Mouse (Mus musculus) cerebellum, postnatal 14 days (tissue): ENCODE data around the gene Sgtb.
A peak's percentile ranks its signal among the peaks of the same experiment; 100 is the strongest.

Experiments
- DNase-seq, 2 experiments: peaks; one replicate each; pipeline ENCODE4 v3.0.0; 2021; ENCODE audit warnings: mixed read lengths in 2 of 2

The Sgtb gene

GRCm38 (mm10) chr13:104109288-104109815 is at the start of gene Sgtb, which contains the start of gene Nln:
Gene Sgtb (plus strand): TSS chr13:104109741.
Gene Nln (minus strand): TSS chr13:104109614.
- DNase-seq = peak; percentile 91 to 95

DNA sequence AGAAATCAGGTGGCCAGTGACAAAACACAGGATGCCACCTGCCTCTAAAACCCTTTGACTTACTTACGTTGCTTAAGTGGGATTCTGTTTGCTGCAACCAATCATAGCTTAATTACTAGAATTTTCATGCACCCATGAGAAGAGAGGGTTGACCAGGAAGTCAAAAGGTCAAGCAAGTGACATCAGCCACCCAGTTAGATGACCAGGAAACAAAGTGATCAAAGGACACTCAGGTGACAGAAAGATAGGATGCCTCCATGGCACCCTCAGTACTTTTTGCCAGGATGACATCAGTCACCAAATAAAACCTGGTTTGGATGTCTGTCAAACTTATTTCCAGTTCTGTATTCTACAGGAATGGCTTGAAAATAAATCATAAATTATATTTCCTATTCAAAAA is 49.3 kb upstream of the Sgtb start:
- no peak for DNase-seq

DNA sequence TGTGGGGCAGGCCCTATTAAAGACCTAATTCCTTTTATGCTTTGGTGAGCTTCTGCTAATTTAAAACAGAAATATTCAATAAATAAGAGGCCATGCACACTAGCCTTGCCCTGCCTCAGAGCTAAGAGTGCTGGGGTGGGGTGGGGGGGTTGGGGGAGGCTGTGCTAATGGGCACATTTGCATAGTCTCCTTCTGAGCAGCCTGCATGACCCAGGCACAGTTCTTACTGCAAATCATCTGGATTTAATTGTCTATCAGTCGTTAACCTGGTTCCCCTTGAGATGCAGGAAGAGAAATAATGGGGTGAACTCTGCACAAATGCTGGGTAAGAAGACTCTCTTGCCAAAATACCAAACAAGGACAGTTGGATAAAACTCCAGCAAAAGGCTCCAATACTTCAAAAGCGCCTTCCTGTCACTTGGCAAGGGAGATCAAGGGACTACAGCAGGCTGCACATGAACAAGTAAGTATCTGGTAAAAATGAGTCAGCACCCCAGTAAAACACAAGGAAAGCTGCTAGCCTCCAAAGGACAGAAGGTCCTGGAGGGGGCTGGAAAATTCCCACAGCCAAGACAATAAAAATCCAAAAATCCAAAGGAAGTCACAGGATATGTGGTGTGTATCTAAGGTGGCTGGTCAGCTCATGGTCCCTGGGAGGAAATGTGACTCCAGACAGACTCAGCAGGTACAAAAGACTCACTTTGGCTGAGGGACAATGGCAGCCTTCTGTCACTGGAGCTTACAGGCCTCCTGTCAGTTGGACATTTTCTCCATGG is 47.4 kb upstream of the Sgtb start:
- peak; percentile 59 to 78 for DNase-seq

- peak; percentile 74 to 89 for DNase-seq
Measured at GRCm38 (mm10) chr13:104063061-104063460, 46.5 kb upstream of the Sgtb start.

DNA sequence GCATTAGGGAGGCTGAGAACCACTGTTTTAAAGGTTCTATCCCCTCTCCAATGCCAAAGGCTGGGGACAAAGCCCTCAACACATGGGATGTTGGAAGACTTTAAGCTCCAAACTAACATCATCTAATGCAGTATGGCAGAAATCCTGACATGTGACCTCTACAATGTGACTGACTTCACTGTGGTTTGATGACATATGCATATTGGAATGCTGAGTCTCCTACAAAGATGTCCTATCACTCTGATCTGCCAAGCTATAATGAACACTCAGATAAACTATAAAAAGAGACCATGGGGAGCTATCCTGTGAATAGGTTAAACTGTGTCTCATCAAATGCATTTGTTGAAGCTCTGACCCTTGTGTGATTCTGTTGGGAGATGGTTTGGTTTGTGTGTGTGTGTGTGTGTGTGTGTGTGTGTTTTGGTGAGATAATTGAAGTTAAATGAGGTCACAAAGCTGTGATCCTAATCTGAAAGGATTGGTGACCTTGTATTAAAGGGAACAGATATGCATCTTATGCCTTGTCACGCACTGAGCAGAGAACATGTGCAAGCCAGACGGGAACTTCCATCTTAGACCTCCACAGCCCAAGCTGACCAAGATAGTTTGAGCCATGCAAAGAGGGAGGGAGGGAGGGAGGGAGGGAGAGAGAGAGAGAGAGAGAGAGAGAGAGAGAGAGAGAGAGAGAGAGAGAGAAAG is 43.7 kb upstream of the Sgtb start:
- no peak for DNase-seq

GRCm38 (mm10) chr13:104069216-104069615 is 40.3 kb upstream of the Sgtb start:
- no peak for DNase-seq

DNA sequence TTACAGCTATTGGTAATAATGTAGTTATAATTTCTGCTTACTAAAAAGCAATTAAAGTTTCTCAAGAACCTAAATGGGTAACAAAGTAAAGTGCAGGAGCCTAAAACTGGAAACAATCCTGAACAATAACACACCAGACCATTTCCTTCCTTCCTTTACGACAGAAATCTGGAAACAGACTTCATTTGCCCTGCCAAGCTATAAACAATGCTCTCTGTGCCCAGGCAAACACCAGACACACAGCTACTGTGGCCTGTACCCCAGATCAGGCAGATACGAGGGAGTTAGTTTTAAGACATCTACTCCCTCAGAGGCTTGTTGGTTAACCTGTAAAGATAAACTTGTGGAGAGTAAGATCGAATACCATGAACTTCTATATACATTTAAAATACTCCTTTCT is 38.8 kb upstream of the Sgtb start:
- DNase-seq = no peak

- no peak for DNase-seq
Measured at GRCm38 (mm10) chr13:104072351-104072750, 37.2 kb upstream of the Sgtb start.

DNA sequence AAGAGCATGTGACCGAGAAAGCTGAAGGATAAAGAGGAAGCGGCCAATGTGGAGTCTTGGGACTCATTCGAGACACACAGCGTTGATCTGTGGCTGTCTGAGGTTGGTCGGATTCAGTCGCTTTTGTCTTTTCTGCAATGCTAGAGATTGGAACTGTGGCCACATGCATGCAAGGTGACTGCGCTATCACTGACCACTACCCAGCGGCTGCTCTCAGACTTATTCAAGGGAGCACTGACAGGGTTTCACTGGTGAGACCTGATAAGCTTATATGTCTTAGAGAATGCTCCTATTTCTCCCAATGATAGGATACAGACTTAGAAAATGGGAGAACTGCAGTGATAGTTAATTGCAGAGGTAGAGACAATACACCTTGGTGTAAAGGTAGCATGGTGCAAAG is 35.3 kb upstream of the Sgtb start:
- no peak for DNase-seq

DNA sequence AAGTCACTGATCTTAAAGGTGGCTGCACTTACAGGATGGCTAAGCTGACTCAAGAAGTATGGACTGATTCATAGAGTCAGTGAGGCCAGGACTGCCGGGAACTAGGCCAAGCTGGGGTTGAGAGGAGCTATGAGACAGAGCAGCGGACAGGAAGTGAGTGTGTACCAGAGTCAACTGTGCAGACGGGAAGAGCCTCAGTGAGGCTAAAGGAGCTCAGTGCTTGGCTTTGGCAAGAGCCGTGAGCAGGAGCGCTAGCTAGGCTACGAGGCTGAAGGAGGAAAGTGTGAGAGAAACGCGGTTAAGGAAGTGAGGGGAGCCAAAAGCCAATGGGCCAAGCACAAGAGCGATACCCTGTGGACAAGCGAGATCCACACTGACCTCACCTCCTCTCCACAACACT is 34.8 kb upstream of the Sgtb start:
- DNase-seq = peak in 1 of 2 experiments; percentile 21

GRCm38 (mm10) chr13:104076993-104077392 is 32.5 kb upstream of the Sgtb start:
- no peak for DNase-seq

DNA sequence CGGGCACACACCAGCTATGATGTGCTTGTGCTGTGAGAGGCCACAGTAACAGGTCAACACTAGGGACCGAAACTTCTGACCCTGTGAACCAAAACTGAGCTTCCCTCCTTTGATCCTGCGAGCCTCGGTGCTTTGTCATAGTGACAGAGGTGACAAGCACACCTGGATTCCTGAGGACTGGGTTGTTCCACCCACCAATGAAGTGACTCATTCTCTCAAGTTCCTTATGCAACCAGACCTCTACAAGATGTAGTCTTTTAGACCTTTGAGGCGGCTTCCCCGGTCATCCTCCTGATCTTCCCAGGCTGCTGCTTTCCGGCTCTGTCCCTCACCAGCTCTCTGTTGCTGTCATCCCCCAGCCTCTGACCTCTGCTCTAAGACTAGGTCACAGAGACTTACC is 27.0 kb upstream of the Sgtb start:
- no peak for DNase-seq

- DNase-seq = no peak
Measured at GRCm38 (mm10) chr13:104084600-104084999, 24.9 kb upstream of the Sgtb start.

DNA sequence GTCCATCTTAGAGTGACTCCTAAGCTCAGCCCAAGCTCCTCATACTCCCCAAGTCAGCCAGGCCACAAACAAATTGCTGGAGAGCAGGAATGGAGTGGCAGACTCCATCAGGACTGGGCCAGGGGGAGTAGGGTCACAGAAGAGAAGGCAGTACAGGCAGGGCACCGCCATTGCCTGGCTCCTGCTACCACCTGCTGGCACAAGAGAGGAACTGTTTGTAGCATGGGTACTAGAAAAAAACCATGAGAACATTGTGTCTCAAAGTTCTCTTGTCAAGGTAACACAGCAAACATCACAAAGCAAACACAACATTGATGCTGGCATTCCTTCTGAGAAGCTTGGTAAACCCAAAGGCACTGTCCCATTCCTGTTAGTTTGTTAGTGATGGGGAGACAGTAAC is 20.2 kb upstream of the Sgtb start:
- DNase-seq = peak; percentile 52 to 69

- DNase-seq = no peak
Measured at GRCm38 (mm10) chr13:104091734-104092133, 17.8 kb upstream of the Sgtb start.

DNA sequence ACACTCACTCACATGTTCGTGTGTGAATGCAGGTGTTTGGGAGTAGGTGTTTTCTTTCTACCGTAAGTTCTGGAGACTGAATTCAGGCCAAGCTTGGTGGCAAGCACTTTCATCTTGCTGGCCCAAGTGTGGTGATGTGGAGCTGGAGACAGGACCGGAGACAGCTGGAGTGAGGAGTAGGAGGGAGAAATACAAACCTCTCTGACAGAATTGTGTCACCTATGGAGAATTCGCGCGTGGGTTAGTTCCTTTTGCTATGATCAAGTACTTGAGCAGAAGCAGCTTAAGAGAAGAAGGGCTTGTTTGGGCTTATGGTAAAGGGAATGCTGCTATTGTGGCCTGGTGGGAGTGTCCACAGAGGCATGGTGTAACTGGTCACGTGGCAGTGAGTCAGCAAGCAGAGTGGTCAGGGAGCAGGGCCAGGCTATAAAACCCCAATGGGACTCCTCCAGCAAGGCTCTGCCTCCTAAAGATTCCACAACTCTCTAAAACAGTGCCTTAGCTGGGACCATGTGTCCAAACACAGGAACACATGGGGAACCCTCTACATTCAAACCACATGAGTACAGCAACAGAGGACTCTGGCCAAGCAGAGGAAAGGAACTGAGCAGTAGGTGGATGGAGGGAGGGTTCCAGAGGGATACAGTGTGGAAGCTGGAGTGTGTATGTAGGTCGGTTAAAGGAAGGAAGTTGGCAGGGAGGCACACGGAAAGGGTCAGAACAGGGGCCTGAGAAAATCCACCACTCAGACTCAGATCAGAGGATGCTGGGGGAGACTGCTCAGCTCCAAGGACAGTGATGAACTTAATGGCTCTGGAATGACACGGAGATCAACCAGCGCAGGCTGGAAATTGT is 14.8 kb upstream of the Sgtb start:
- no peak for DNase-seq

DNA sequence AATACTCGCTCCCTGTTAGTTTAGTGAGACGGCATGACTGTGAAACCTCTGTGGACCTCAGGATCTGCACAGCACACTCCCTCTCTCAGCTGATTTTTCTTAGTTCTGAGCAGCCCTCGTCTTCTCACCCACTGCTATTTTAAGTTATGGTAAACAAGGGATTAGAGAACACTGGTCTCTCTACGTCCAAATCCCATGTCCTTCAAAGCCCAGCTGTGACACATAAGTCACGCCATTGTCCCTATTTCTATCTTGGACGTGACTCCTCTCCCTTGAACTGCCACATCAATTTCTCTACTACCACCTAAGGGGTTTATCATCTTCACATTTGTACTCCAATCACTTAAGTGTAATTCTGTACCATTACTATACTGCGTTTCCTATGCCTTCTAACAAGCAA is 13.6 kb upstream of the Sgtb start:
- DNase-seq = no peak

DNA sequence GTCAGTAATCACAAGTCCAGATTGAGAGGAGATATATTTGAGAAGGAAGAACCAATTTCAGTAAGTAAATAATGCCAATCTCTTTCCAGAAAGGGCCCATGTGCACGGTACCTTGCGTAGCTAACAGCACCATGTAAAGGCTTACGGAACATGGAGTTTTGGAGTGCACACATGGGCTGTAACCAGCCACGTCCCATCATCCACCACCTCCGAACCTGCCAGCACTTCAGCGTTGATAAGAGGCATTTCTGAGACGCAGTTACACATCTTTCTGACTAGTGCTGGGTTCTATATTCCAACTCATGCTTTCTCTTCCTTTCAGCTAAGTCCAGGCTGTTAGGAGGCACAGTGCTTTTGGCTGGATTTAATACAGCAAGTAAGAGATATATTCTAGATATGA is 12.4 kb upstream of the Sgtb start:
- no peak for DNase-seq

- DNase-seq = no peak
Measured at GRCm38 (mm10) chr13:104100416-104100815, 9.1 kb upstream of the Sgtb start.

- DNase-seq = no peak
Measured at GRCm38 (mm10) chr13:104101606-104102235, 7.8 kb upstream of the Sgtb start.

GRCm38 (mm10) chr13:104108651-104109287 is 772 bp upstream of the Sgtb start:
- peak in 1 of 2 experiments; percentile 17 for DNase-seq
